Mouse (Mus musculus): ENCODE measurements around the gene Bri3.

DNA sequence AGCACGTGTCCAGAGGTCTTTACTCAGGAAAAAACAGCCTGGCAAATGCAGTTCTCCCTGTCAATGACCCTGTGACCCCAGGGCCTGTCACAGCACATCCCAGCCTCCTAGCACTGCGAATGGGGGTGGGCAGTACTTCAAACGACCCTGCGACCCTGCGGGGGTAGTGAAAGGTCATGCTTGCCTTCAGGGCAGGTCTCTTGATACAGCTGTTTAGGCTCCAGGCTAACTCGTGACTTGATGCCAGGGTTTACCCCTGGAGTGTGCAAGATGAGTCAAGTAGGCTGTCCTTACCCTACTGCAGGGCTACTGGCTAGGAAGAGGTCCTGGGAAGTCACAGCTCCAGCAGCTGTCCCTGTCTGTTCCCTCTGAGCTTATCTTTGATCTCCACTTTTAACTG lies 126.7 kb downstream of the Bri3 start:
- TF ChIP-seq TAL1 (IDR thresholded peaks at IDR 0.05; ENCODE audit: low read length) (no peak), GATA1 (IDR thresholded peaks at IDR 0.05; ENCODE audit: low read length) (no peak)

Data from erythroblast, embryonic 14.5 days (primary cell).